Mouse (Mus musculus) forebrain, embryonic 14.5 days (tissue): ENCODE results near the gene Ccdc158. TPM values are rescaled to one million over a fixed set of nuclear protein-coding genes. Genes with fewer than 3 reads are reported as not detected.

ENCODE experiments used
- ATAC-seq: fragments of 200-750 bp; cut with Nextera tagmentation; 2 replicates; pipeline ENCODE4 v1.8.0; 2017; ENCODE audit warnings: mild to moderate bottlenecking, moderate library complexity
- DNase-seq: peaks from one replicate; pipeline ENCODE4 v3.0.0-alpha.2; 2015; ENCODE audit warnings: low spot score
- H3K27ac ChIP-seq: fragments of 300-500 bp; sonication (generic); 2 replicates; pipeline ENCODE4 v1.5.1; 2014; ENCODE audit warnings: low read depth, mild to moderate bottlenecking, control low read depth, low read length, moderate library complexity
- H3K27me3 ChIP-seq: fragments of 300-500 bp; sonication (generic); replicated peaks from 2 replicates; pipeline ENCODE4 v1.6.1; 2014; ENCODE audit warnings: low read length, control low read depth, mixed read lengths; ENCODE audit not compliant: control insufficient read depth, insufficient read depth
- H3K36me3 ChIP-seq: fragments of 300-500 bp; sonication (generic); 2 replicates; pipeline ENCODE4 v1.6.1; 2014; ENCODE audit warnings: low read length, control low read depth; ENCODE audit not compliant: control insufficient read depth, insufficient read depth
- H3K4me1 ChIP-seq: fragments of 300-500 bp; sonication (generic); 2 replicates; pipeline ENCODE4 v1.6.1; 2014; ENCODE audit warnings: antibody characterized with exemption, low read length, control low read depth; ENCODE audit not compliant: control insufficient read depth, insufficient read depth
- H3K4me2 ChIP-seq: fragments of 300-500 bp; sonication (generic); 2 replicates; pipeline ENCODE4 v1.6.1; 2014; ENCODE audit warnings: mild to moderate bottlenecking, control low read depth, low read length
- H3K4me3 ChIP-seq: fragments of 300-500 bp; sonication (generic); 2 replicates; pipeline ENCODE4 v1.5.1; 2014; ENCODE audit warnings: low read depth, low read length, control low read depth
- H3K9ac ChIP-seq: fragments of 300-500 bp; sonication (generic); 2 replicates; pipeline ENCODE4 v1.6.1; 2014; ENCODE audit warnings: mild to moderate bottlenecking, low read length, control low read depth, moderate library complexity
- H3K9me3 ChIP-seq: fragments of 300-500 bp; sonication (generic); replicated peaks from 2 replicates; pipeline ENCODE4 v1.6.1; 2016; ENCODE audit warnings: low read length, control low read depth, mixed read lengths; ENCODE audit not compliant: control insufficient read depth
- WGBS: fragments of 180-500 bp; shearing (Covaris S2); extraction: QIAGEN DNeasy Blood & Tissue Kit; methylation state at CpG from one replicate; pipeline ENCODE4 v1.1.7; 2014; 5-methylcytosine and 5-hydroxymethylcytosine counted together
- polyA plus RNA-seq: library from polyadenylated mRNA; unstranded; fragments of >200 nt; fragmentation: Nextera tagmentation; extraction: Ambion mirVana; gene quantifications from 2 replicates; pipeline ENCODE4 v1.2.1, GENCODE M21; 2014

Ccdc158 gene
- polyA plus RNA-seq, 1 experiment from 2014 or later, result 0.58 TPM

DNA sequence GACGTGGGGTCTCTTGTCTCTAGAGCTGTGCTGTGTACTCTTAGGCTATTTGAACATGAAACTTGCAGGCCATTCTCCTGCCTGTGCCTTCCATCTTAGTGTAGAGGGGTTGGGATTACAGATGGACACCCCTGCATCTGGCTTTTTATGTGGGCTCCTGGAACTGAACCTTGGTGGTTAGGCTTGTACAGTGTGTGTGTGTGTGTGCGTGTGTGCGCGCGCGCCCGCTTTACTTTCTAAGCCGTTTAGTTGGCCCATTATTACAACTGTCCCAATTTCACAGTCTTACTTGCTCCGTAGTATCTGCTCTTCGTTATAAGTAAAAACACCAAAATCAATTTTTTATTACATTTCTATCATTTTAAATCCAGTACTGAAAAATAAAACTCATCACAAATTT lies 6.8 kb upstream of the Ccdc158 start:
- WGBS, result 77% methylated on average over 10 of the region's 10 CpGs
- no peaks in the 10 kb centered on the region for H3K9me3 ChIP-seq
- H3K27me3 ChIP-seq, result no peaks in the 10 kb centered on the region
- H3K4me3 ChIP-seq, result no peak overlapping the region
- no peaks in the 10 kb centered on the region for H3K4me1 ChIP-seq
- no peak overlapping the region for H3K27ac ChIP-seq
- no peak overlapping the region for H3K9ac ChIP-seq
- H3K4me2 ChIP-seq, result no peak overlapping the region
- no peak for DNase-seq
- no peaks in the 10 kb centered on the region for H3K36me3 ChIP-seq
- ATAC-seq, result no peak

- Histone ChIP-seq H3K27ac (no peak overlapping the region), H3K36me3 (no peaks in the 10 kb centered on the region), H3K9ac (no peak overlapping the region), H3K4me1 (peaks cover 3% of the 10 kb centered on the region; the same call in 1 of the 2 replicates), H3K9me3 (no peaks in the 10 kb centered on the region), H3K27me3 (no peaks in the 10 kb centered on the region), H3K4me3 (no peak overlapping the region), H3K4me2 (no peak overlapping the region)
- no peak for ATAC-seq
- peak; percentile 92 for DNase-seq
- 22% methylated on average over 4 of the region's 4 CpGs for WGBS
Observed at GRCm38 (mm10) chr5:92679441-92679840, 4.4 kb upstream of the Ccdc158 start.

GRCm38 (mm10) chr5:92675574-92675920 lies 476 bp upstream of the Ccdc158 start:
- under 1% methylated on average over 9 of the region's 9 CpGs for WGBS
- peak overlapping the region; percentile 55 for H3K4me2 ChIP-seq

DNA sequence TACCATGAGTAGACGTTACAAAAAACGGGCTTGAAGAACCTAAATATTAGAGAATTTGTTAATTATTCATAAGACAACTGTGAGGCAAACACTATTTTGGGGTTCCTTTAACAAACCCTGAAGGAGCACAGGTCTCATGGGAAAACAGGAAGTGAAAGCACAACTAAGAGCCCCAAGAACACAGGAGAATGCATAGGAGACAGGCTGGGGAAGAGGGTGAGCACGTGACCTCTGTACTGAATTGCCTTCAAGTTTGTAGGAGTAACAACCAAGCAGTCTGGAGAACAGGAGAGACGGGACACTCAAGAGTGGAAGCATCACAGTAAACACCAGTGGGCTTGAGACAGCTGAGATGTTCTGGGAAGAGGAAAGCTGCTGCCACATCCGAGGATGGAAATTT lies 8.2 kb downstream of the Ccdc158 start:
- H3K36me3 ChIP-seq, result no peaks in the 10 kb centered on the region
- DNase-seq (no peak), ATAC-seq (no peak)
- no peak overlapping the region for H3K27ac ChIP-seq
- no peak overlapping the region for H3K4me3 ChIP-seq
- no peaks in the 10 kb centered on the region for H3K27me3 ChIP-seq
- H3K4me2 ChIP-seq, result no peak overlapping the region
- no peaks in the 10 kb centered on the region for H3K4me1 ChIP-seq
- no peak overlapping the region for H3K9ac ChIP-seq
- 84% methylated on average over 5 of the region's 5 CpGs for WGBS
- no peaks in the 10 kb centered on the region for H3K9me3 ChIP-seq

More at GRCm38 (mm10) chr5:92675574-92675920, 476 bp upstream of the Ccdc158 start:
- H3K27ac ChIP-seq, result no peak overlapping the region
- no peaks in the 10 kb centered on the region for H3K9me3 ChIP-seq
- ATAC-seq, result no peak
- H3K9ac ChIP-seq, result peak overlapping the region; percentile 29
- no peak for DNase-seq
- peak overlapping the region; percentile 38 for H3K4me3 ChIP-seq
- no peaks in the 10 kb centered on the region for H3K27me3 ChIP-seq
- H3K36me3 ChIP-seq, result no peaks in the 10 kb centered on the region
- H3K4me1 ChIP-seq, result peaks cover 3% of the 10 kb centered on the region; the same call in 1 of the 2 replicates

DNA sequence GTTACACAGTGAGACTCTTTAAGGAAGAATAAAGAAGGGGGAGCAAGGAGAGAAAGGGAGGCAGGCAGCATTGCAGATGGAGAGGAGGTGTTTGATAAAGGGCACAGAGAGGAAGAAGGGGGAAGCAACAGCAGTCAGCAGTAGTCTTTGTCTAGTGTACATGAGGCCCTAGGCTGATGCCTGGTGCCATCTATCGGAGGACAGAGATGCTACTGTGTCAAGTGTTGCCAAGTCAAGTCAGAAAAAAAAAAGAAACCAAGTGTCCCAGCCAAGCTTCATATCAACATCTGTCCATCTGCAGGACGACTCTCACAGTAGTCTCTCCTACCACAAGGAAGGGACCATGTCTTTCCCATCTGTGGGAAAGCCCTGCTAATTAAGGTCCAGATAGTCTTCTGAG lies 10.8 kb downstream of the Ccdc158 start:
- Histone ChIP-seq H3K4me2 (no peak overlapping the region), H3K27ac (no peak overlapping the region), H3K27me3 (no peaks in the 10 kb centered on the region), H3K36me3 (no peaks in the 10 kb centered on the region), H3K9ac (no peak overlapping the region), H3K4me1 (no peaks in the 10 kb centered on the region), H3K9me3 (no peaks in the 10 kb centered on the region), H3K4me3 (no peak overlapping the region)
- ATAC-seq (no peak), DNase-seq (no peak)
- WGBS, result 74% methylated on average over 2 of the region's 2 CpGs

DNA sequence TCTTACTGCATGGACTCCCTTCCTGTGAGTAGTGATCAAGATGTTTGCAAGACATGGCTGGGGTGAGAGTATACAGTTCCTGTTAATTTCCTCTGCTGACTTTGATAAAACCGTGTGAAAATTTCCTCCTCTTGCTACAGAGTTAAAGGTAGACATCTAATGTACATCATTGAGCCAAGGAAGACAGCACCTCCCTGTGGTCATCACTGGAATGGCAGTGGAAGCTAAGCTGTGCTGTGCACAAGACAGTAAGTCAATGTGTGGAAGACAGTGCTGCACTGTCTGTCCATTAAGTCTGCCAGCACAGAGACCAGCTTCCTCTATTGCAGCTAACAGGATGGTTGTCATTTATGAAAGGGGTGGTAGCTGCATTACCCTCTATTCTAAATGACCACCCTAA lies 18.8 kb downstream of the Ccdc158 start:
- H3K4me3 ChIP-seq, result no peak overlapping the region
- ATAC-seq (0 out of 2 replicates have a peak, but pooled peaks have one; percentile 54), DNase-seq (peak; percentile 73)
- H3K27me3 ChIP-seq, result no peaks in the 10 kb centered on the region
- H3K27ac ChIP-seq, result no peak overlapping the region
- no peaks in the 10 kb centered on the region for H3K4me1 ChIP-seq
- no peak overlapping the region for H3K9ac ChIP-seq
- no peaks in the 10 kb centered on the region for H3K9me3 ChIP-seq
- H3K36me3 ChIP-seq, result no peaks in the 10 kb centered on the region
- 11% methylated on average over 1 of the region's 1 CpGs for WGBS
- H3K4me2 ChIP-seq, result no peak overlapping the region

DNA sequence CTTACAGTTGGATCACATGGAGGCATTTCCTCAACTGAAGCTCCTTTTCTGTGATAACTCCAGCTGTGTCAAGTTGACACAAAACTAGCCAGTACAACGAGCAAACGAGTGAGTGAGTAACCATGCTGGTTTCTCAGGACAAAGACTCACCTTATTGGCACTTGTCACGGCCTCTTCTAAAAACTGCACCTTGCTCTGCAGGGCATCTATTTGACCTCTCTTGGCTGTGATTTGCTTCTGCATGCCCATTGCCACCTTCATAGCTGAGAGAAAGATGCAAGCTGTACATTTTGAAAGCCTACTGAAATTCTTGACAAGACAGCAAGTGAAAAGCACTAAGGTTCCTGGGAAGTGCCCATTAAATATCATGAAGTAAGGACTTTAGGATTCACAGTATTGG lies 34.2 kb downstream of the Ccdc158 start:
- DNase-seq (no peak), ATAC-seq (no peak)
- H3K9me3 ChIP-seq, result no peaks in the 10 kb centered on the region
- no peak overlapping the region for H3K9ac ChIP-seq
- H3K4me2 ChIP-seq, result no peak overlapping the region
- no peaks in the 10 kb centered on the region for H3K27me3 ChIP-seq
- H3K4me3 ChIP-seq, result no peak overlapping the region
- no peaks in the 10 kb centered on the region for H3K4me1 ChIP-seq
- no peak overlapping the region for H3K27ac ChIP-seq
- 74% methylated on average over 3 of the region's 3 CpGs for WGBS
- no peaks in the 10 kb centered on the region for H3K36me3 ChIP-seq

DNA sequence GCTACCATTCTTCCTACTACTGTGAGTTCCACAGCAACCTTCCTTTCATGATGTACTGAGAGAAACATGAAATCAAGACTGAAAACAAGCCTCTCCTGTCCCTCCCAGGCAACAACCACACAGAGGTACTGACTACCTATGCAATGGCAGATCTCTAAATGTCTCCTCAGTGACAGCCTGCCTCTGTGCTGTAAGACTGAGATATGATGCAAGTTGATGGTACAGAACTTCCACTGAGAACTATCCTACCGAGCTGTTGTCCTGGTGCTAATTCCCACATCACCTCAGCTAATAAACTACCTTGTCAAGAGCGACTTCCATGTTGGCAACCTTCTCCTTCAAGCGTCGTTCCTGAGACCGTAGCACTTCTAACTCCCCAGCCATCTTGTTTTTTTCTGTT lies 39.2 kb downstream of the Ccdc158 start:
- Histone ChIP-seq H3K27ac (no peak overlapping the region), H3K4me1 (no peaks in the 10 kb centered on the region), H3K9ac (no peak overlapping the region), H3K27me3 (no peaks in the 10 kb centered on the region), H3K4me3 (no peak overlapping the region), H3K9me3 (no peaks in the 10 kb centered on the region), H3K36me3 (no peaks in the 10 kb centered on the region), H3K4me2 (no peak overlapping the region)
- ATAC-seq, result no peak
- DNase-seq, result no peak
- WGBS, result 89% methylated on average over 5 of the region's 5 CpGs

GRCm38 (mm10) chr5:92634916-92635315 lies 40.2 kb downstream of the Ccdc158 start:
- ATAC-seq, result no peak
- DNase-seq, result no peak

More at GRCm38 (mm10) chr5:92634916-92635315, 40.2 kb downstream of the Ccdc158 start:
- no peaks in the 10 kb centered on the region for H3K36me3 ChIP-seq
- H3K9ac ChIP-seq, result no peak overlapping the region
- H3K9me3 ChIP-seq, result no peaks in the 10 kb centered on the region
- no peak overlapping the region for H3K4me3 ChIP-seq
- WGBS, result 77% methylated on average over 3 of the region's 3 CpGs
- no peak overlapping the region for H3K27ac ChIP-seq
- H3K4me2 ChIP-seq, result no peak overlapping the region
- no peaks in the 10 kb centered on the region for H3K27me3 ChIP-seq
- no peaks in the 10 kb centered on the region for H3K4me1 ChIP-seq
